In genomic region chr16:35215047-35215446, GRCm38 (mm10) we compare ENCODE assay signal across 15 mouse cellular contexts.
DNase-seq lines count a peak whose midpoint lies in the region; ATAC-seq lines count a peak whose summit lies in the region.
"Had no signal": no experiment of that assay in that cellular context is flagged by ENCODE, and none has a peak within 500 bp of the region (broad histone marks: within the 10 kb centered on the region; RNA-seq: fewer than 3 reads in every experiment).

No protein-coding gene starts in this region.

- 0 out of 2 replicates have a peak, but pooled peaks cover 5% of the 10 kb centered on the region for H3K4me1 ChIP-seq in kidney, embryonic 14.5 days (ENCODE audit: control insufficient read depth, insufficient read depth, low read length)
- peaks cover 23% of the 10 kb centered on the region; the same call in 1 of the 2 replicates for H3K4me1 ChIP-seq in intestine, embryonic 15.5 days (replicated peaks)

- no peak for ATAC-seq in kidney, embryonic 14.5 days (ENCODE audit: low FRiP score, low TSS enrichment)
- ATAC-seq in intestine, embryonic 15.5 days = peak; percentile 52

- no peaks in the 10 kb centered on the region for H3K27me3 ChIP-seq in kidney, embryonic 14.5 days (ENCODE audit: control insufficient read depth, insufficient read depth, low read length)
- H3K27me3 ChIP-seq in intestine, embryonic 15.5 days (replicated peaks) = no peaks in the 10 kb centered on the region
- H3K27me3 ChIP-seq: embryonic facial prominence, embryonic 12.5 days; hindbrain, embryonic 13.5 days had no signal

- no peaks in the 10 kb centered on the region for H3K9me3 ChIP-seq in kidney, embryonic 14.5 days (ENCODE audit: control insufficient read depth, low read length)
- no peaks in the 10 kb centered on the region for H3K9me3 ChIP-seq in intestine, embryonic 15.5 days
- H3K9me3 ChIP-seq: embryonic facial prominence, embryonic 12.5 days; forebrain, embryonic 10.5 days; hindbrain, embryonic 13.5 days had no signal

- no peak overlapping the region for H3K4me3 ChIP-seq in kidney, embryonic 14.5 days (ENCODE audit: low read length)
- no peak overlapping the region for H3K4me3 ChIP-seq in intestine, embryonic 15.5 days (replicated peaks)
- H3K4me3 ChIP-seq: embryonic facial prominence, embryonic 12.5 days; forebrain, embryonic 10.5 days; hindbrain, embryonic 13.5 days had no signal

- H3K27ac ChIP-seq in kidney, embryonic 14.5 days (ENCODE audit: low read depth, low read length) = 0 out of 2 replicates have a peak overlapping the region, but pooled peaks have one; percentile 67
- H3K27ac ChIP-seq in intestine, embryonic 15.5 days = peak overlapping the region; percentile 69
- H3K27ac ChIP-seq: embryonic facial prominence, embryonic 12.5 days had no signal

- H3K9ac ChIP-seq in kidney, embryonic 14.5 days (ENCODE audit: low read depth, low read length) = no peak overlapping the region
- H3K9ac ChIP-seq in intestine, embryonic 15.5 days = no peak overlapping the region
- H3K9ac ChIP-seq: embryonic facial prominence, embryonic 12.5 days; hindbrain, embryonic 13.5 days had no signal

- no peak overlapping the region for H3K4me2 ChIP-seq in kidney, embryonic 14.5 days (replicated peaks; ENCODE audit: low read depth, low read length)
- H3K4me2 ChIP-seq in intestine, embryonic 15.5 days (replicated peaks) = no peak overlapping the region
- H3K4me2 ChIP-seq: embryonic facial prominence, embryonic 12.5 days; hindbrain, embryonic 13.5 days; liver, embryonic 11.5 days; midbrain, embryonic 11.5 days had no signal

- DNase-seq in kidney, postnatal 36 days = no peak
- DNase-seq in Muller cell, postnatal 12 days (ENCODE audit: inconsistent ontology term) = peak; percentile 26
- peak; percentile 55 for DNase-seq in adipocyte (ENCODE audit: low spot score)
- DNase-seq in left cerebral cortex, adult 9 months (ENCODE audit: low spot score in 2 of 2) = no peak
- no peak for DNase-seq in ovary, postnatal 14 days (ENCODE audit: low spot score)
- DNase-seq: kidney, adult 2 months; layer of hippocampus, adult 9-11 months; thymus, postnatal 25 days had no signal

- 47% methylated on average over 7 of the region's 7 CpGs for WGBS in kidney, embryonic 14.5 days
- 39% methylated on average over 7 of the region's 7 CpGs for WGBS in intestine, embryonic 15.5 days

- no peaks in the 10 kb centered on the region for H3K36me3 ChIP-seq in kidney, embryonic 14.5 days (ENCODE audit: control insufficient read depth, insufficient read depth, low read length)
- no peaks in the 10 kb centered on the region for H3K36me3 ChIP-seq in intestine, embryonic 15.5 days
- H3K36me3 ChIP-seq: embryonic facial prominence, embryonic 12.5 days; forebrain, embryonic 10.5 days; hindbrain, embryonic 13.5 days had no signal

Comparison
In these comparisons a context has a peak if more than half of its experiments do, and no peak if none do; other contexts are left out.
1. DNase-seq: peak in Muller cell, postnatal 12 days (single experiment) and adipocyte (single experiment); none in kidney, postnatal 36 days (0 of 2), left cerebral cortex, adult 9 months (0 of 2) and ovary, postnatal 14 days (single experiment).